Mouse (Mus musculus): ENCODE data around the gene Dusp7. TPM values are rescaled to one million over a fixed set of nuclear protein-coding genes. Genes with fewer than 3 reads are reported as not detected.
A peak's percentile ranks its signal among the peaks of the same experiment; 100 is the strongest.

Gene Dusp7
- polyA plus RNA-seq, 1 experiment from 2014 or later: 28.7 TPM

DNA sequence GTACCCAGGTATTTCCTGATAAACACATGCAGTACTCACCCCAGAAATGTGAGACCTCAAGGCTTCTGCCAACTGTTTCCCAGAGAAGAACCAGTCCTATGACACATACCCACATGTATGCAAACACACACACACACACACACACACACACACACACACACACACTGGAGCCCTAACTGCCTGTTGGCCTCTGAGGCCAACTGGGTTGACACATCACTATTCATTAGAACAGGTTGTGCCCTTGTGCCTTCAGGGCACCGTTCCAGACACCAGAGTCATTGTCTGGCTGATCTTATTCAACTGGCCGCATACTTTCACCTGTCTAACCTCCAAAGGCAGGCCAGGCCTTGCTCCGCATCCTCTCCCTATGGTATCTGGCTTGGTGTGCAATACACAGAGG is 43.8 kb downstream of the Dusp7 start:
- H3K4me1 ChIP-seq (ENCODE audit: control insufficient read depth, insufficient read depth, low read length): no peaks in the 10 kb centered on the region
- H3K4me3 ChIP-seq (ENCODE audit: low read depth, low read length): no peak overlapping the region
- no peak for ATAC-seq (ENCODE audit: insufficient read depth, low FRiP score, low TSS enrichment)
- no peaks in the 10 kb centered on the region for H3K9me3 ChIP-seq (ENCODE audit: control insufficient read depth, low read length)
- H3K27ac ChIP-seq (ENCODE audit: low read depth, low read length): no peak overlapping the region
- WGBS: 86% methylated on average over 3 of the region's 3 CpGs
- H3K4me2 ChIP-seq (ENCODE audit: low read depth): no peak overlapping the region
- no peaks in the 10 kb centered on the region for H3K36me3 ChIP-seq (ENCODE audit: control insufficient read depth, insufficient read depth, low read length)
- no peak overlapping the region for H3K9ac ChIP-seq (ENCODE audit: low read length)
- H3K27me3 ChIP-seq (ENCODE audit: control insufficient read depth, insufficient read depth, low read length): no peaks in the 10 kb centered on the region
- no peak for DNase-seq (ENCODE audit: low spot score)

DNA sequence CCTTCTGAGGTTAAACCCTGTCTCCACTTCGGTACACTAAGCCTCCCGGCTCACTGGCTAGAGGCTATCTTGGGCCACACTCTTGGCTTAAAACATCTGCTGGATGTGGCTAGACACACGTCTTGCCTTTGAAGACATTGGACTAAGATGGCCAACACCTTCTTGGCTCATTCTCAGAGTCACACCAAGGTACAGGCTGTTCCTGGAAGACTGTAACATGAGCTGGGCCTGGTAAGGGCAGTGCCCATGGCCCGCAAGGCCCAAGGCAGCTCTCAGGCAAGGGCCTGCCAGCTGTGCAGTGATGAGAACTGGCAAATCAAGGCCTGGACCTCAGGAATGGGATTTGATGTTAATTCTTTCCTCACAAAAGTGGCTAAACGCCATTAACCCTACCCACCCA is 45.2 kb downstream of the Dusp7 start:
- Histone ChIP-seq H3K9me3 (ENCODE audit: control insufficient read depth, low read length) (no peaks in the 10 kb centered on the region), H3K27ac (ENCODE audit: low read depth, low read length) (no peak overlapping the region), H3K4me3 (ENCODE audit: low read depth, low read length) (no peak overlapping the region), H3K36me3 (ENCODE audit: control insufficient read depth, insufficient read depth, low read length) (no peaks in the 10 kb centered on the region), H3K27me3 (ENCODE audit: control insufficient read depth, insufficient read depth, low read length) (no peaks in the 10 kb centered on the region), H3K9ac (ENCODE audit: low read length) (no peak overlapping the region), H3K4me2 (ENCODE audit: low read depth) (no peak overlapping the region), H3K4me1 (ENCODE audit: control insufficient read depth, insufficient read depth, low read length) (peaks cover 7% of the 10 kb centered on the region)
- DNase-seq (ENCODE audit: low spot score): no peak
- no peak for ATAC-seq (ENCODE audit: insufficient read depth, low FRiP score, low TSS enrichment)
- 80% methylated on average over 5 of the region's 5 CpGs for WGBS

DNA sequence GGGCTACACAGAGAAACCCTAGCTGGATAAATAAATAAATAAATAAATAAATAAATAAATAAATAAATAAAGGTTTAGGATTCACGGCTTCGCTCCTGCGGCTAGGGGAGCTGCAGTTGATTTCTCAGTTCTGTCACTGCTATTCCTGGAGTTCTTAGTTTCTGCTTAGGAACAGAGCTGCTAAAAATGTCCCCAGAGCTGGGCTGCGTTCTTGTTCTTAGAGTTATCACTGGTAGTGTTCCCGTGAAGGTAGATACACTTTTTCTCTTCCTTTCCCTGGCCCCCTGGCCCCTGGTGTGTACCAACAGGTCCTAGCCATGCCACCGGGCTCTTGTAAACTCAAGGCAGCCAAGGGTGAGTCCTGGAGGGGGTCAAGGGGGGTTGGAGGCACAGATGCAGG is 48.4 kb downstream of the Dusp7 start:
- H3K4me2 ChIP-seq (ENCODE audit: low read depth): no peak overlapping the region
- no peak overlapping the region for H3K27ac ChIP-seq (ENCODE audit: low read depth, low read length)
- ATAC-seq (ENCODE audit: insufficient read depth, low FRiP score, low TSS enrichment) (no peak), DNase-seq (ENCODE audit: low spot score) (no peak)
- no peaks in the 10 kb centered on the region for H3K36me3 ChIP-seq (ENCODE audit: control insufficient read depth, insufficient read depth, low read length)
- peaks cover 19% of the 10 kb centered on the region for H3K4me1 ChIP-seq (ENCODE audit: control insufficient read depth, insufficient read depth, low read length)
- no peak overlapping the region for H3K4me3 ChIP-seq (ENCODE audit: low read depth, low read length)
- H3K9me3 ChIP-seq (ENCODE audit: control insufficient read depth, low read length): no peaks in the 10 kb centered on the region
- WGBS: 87% methylated on average over 6 of the region's 6 CpGs
- no peak overlapping the region for H3K9ac ChIP-seq (ENCODE audit: low read length)
- H3K27me3 ChIP-seq (ENCODE audit: control insufficient read depth, insufficient read depth, low read length): no peaks in the 10 kb centered on the region

DNA sequence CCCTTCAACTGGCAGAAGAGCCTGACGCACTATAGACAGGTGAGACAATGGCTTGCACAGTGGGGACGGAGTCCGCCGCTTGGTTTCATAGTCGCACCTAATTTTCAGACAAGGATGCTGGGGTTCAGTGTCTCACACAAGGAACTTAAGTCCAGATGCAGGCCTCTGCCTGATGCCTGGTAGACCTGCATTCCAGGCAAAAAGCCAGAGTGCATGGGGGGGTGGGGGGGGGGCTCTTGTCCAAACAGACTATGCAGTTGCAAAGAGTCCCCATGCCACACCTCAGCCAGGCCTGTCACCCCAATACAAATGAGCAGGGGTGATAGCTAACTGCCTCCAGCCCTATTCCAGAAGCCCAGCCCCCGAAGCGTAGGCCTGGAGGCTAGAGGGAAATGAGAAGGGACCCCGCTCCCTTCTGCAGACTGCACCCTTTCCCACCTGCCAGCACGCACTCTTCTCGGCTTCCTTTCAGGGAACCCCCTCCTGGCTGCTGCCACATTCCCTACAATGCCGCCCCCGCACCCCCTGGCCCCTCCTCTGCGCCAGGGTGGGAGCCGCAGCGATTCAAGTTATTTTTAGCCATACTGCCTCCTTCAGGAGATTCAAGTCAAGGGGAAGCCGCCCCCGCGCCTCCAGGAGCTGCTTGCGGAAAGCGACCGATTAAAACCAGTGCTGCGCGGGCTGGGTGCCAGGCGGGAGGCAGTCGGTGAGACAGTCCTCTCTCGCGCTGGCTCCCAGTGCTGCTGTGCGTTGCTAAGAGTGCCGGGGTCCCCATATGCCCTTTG is 49.6 kb downstream of the Dusp7 start:
- H3K4me3 ChIP-seq (ENCODE audit: low read depth, low read length): peak overlapping the region; percentile 16
- ATAC-seq (ENCODE audit: insufficient read depth, low FRiP score, low TSS enrichment): no peak
- peak overlapping the region; percentile 32 for H3K9ac ChIP-seq (ENCODE audit: low read length)
- peak; percentile 64 for DNase-seq (ENCODE audit: low spot score)
- no peaks in the 10 kb centered on the region for H3K36me3 ChIP-seq (ENCODE audit: control insufficient read depth, insufficient read depth, low read length)
- no peaks in the 10 kb centered on the region for H3K27me3 ChIP-seq (ENCODE audit: control insufficient read depth, insufficient read depth, low read length)
- H3K4me2 ChIP-seq (ENCODE audit: low read depth): peak overlapping the region; percentile 58
- WGBS: 19% methylated on average over 29 of the region's 29 CpGs
- H3K4me1 ChIP-seq (ENCODE audit: control insufficient read depth, insufficient read depth, low read length): peaks cover 19% of the 10 kb centered on the region
- no peak overlapping the region for H3K27ac ChIP-seq (ENCODE audit: low read depth, low read length)
- H3K9me3 ChIP-seq (ENCODE audit: control insufficient read depth, low read length): no peaks in the 10 kb centered on the region

GRCm38 (mm10) chr9:106420608-106421007 is 52.2 kb downstream of the Dusp7 start:
- H3K36me3 ChIP-seq (ENCODE audit: control insufficient read depth, insufficient read depth, low read length): no peaks in the 10 kb centered on the region
- H3K9ac ChIP-seq (ENCODE audit: low read length): no peak overlapping the region
- 0 out of 2 replicates have a peak overlapping the region, but pooled peaks have one; percentile 1 for H3K27ac ChIP-seq (ENCODE audit: low read depth, low read length)
- no peaks in the 10 kb centered on the region for H3K27me3 ChIP-seq (ENCODE audit: control insufficient read depth, insufficient read depth, low read length)
- H3K4me2 ChIP-seq (ENCODE audit: low read depth): peak overlapping the region; percentile 22
- ATAC-seq (ENCODE audit: insufficient read depth, low FRiP score, low TSS enrichment) (peak; percentile 42; the same call in 1 of the 2 replicates), DNase-seq (ENCODE audit: low spot score) (peak; percentile 63)
- no peak overlapping the region for H3K4me3 ChIP-seq (ENCODE audit: low read depth, low read length)
- WGBS: 0% methylated on average over 2 of the region's 2 CpGs
- H3K4me1 ChIP-seq (ENCODE audit: control insufficient read depth, insufficient read depth, low read length): peaks cover 19% of the 10 kb centered on the region
- H3K9me3 ChIP-seq (ENCODE audit: control insufficient read depth, low read length): no peaks in the 10 kb centered on the region

GRCm38 (mm10) chr9:106421033-106421864 is 52.8 kb downstream of the Dusp7 start:
- H3K9ac ChIP-seq (ENCODE audit: low read length): no peak overlapping the region; the same call in 1 of the 2 replicates
- peak overlapping the region; percentile 24 for H3K4me2 ChIP-seq (ENCODE audit: low read depth)
- H3K4me1 ChIP-seq (ENCODE audit: control insufficient read depth, insufficient read depth, low read length): peaks cover 19% of the 10 kb centered on the region
- H3K4me3 ChIP-seq (ENCODE audit: low read depth, low read length): no peak overlapping the region
- 0 out of 2 replicates have a peak overlapping the region, but pooled peaks have one; percentile 1 for H3K27ac ChIP-seq (ENCODE audit: low read depth, low read length)
- WGBS: 7% methylated on average over 18 of the region's 18 CpGs
- H3K27me3 ChIP-seq (ENCODE audit: control insufficient read depth, insufficient read depth, low read length): no peaks in the 10 kb centered on the region
- DNase-seq (ENCODE audit: low spot score) (no peak), ATAC-seq (ENCODE audit: insufficient read depth, low FRiP score, low TSS enrichment) (peak; percentile 54)
- H3K9me3 ChIP-seq (ENCODE audit: control insufficient read depth, low read length): no peaks in the 10 kb centered on the region
- H3K36me3 ChIP-seq (ENCODE audit: control insufficient read depth, insufficient read depth, low read length): no peaks in the 10 kb centered on the region

DNA sequence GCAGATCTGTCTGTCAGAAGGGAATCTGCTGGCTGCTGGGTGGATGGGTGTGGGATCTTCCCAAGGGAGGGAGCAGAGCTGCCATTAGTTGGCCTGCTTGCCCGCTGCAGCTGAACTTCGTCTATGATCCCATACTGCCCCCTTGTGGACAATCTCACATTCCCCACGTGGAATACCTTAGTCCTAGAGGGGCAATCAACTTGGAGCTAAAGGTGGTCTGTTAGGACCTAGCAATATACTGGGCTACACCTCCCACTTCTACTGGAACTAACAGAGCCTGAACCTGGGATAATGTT is 53.4 kb downstream of the Dusp7 start:
- 0% methylated on average over 3 of the region's 3 CpGs for WGBS
- H3K9ac ChIP-seq (ENCODE audit: low read length): no peak overlapping the region; the same call in 1 of the 2 replicates
- ATAC-seq (ENCODE audit: insufficient read depth, low FRiP score, low TSS enrichment): peak; percentile 60

More for the DNA sequence above, 53.4 kb downstream of the Dusp7 start:
- Histone ChIP-seq H3K4me1 (ENCODE audit: control insufficient read depth, insufficient read depth, low read length) (peaks cover 19% of the 10 kb centered on the region), H3K36me3 (ENCODE audit: control insufficient read depth, insufficient read depth, low read length) (no peaks in the 10 kb centered on the region), H3K4me2 (ENCODE audit: low read depth) (peak overlapping the region; percentile 24; the same call in 1 of the 2 replicates), H3K27ac (ENCODE audit: low read depth, low read length) (no peak overlapping the region), H3K9me3 (ENCODE audit: control insufficient read depth, low read length) (no peaks in the 10 kb centered on the region), H3K27me3 (ENCODE audit: control insufficient read depth, insufficient read depth, low read length) (no peaks in the 10 kb centered on the region), H3K4me3 (ENCODE audit: low read depth, low read length) (no peak overlapping the region)
- DNase-seq (ENCODE audit: low spot score): peak; percentile 86

All from neural tube, embryonic 11.5 days (tissue).